Mouse (Mus musculus): ENCODE data around the gene Pmepa1.

DNA sequence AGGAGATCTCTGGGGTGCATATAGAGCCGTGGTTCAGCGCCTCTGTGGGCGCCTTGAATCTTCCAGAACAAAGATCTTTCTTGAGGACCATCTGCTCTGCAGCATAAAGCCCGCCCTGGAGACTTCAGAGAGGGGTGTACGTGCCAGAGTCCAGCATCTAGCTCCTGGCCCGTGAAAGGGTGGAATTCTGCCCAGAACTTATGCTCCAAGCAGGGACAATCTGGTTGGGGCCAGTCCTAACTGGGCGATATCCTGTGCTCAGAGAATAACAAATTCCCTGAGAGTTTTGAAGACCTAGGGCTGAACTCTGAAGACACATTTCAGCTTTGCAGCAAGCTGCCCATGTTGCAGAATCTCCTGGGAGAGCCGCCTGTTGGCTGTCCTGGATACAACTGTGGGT, 98.4 kb downstream of the Pmepa1 start:
- TF ChIP-seq FLI1 (IDR thresholded peaks at IDR 0.05; ENCODE audit: low read length) = no peak
- no peak for TF ChIP-seq GATA1 (IDR thresholded peaks at IDR 0.05; ENCODE audit: borderline replicate concordance, low read length)
